18 mouse cellular contexts compared by ENCODE assay signal in genomic region chr5:143629686-143630085, GRCm38 (mm10).
"Had no signal": no experiment of that assay in that cellular context is flagged by ENCODE, and none has a peak within 500 bp of the region (broad histone marks: within the 10 kb centered on the region; RNA-seq: fewer than 3 reads in every experiment).

No protein-coding gene starts in this region.

- H3K36me3 ChIP-seq: intestine, embryonic 15.5 days; kidney, embryonic 15.5 days; midbrain, embryonic 12.5 days; midbrain, embryonic 15.5 days; neural tube, embryonic 13.5 days had no signal

- H3K27me3 ChIP-seq: intestine, embryonic 15.5 days; kidney, embryonic 15.5 days; midbrain, embryonic 12.5 days; midbrain, embryonic 15.5 days; neural tube, embryonic 13.5 days had no signal

- H3K4me2 ChIP-seq: intestine, embryonic 15.5 days; kidney, embryonic 15.5 days; midbrain, embryonic 12.5 days; midbrain, embryonic 15.5 days; neural tube, embryonic 13.5 days had no signal

- H3K9me3 ChIP-seq: intestine, embryonic 15.5 days; kidney, embryonic 15.5 days; midbrain, embryonic 12.5 days; midbrain, embryonic 15.5 days; neural tube, embryonic 13.5 days had no signal

- ATAC-seq: intestine, embryonic 15.5 days; midbrain, embryonic 15.5 days had no signal

- H3K9ac ChIP-seq: intestine, embryonic 15.5 days; kidney, embryonic 15.5 days; liver, embryonic 14.5 days; midbrain, embryonic 12.5 days; midbrain, embryonic 15.5 days; neural tube, embryonic 13.5 days had no signal

- DNase-seq: kidney, adult 11 months; kidney, adult 8-10 months; layer of hippocampus, adult 9-11 months; lung, adult 2 months; lung, postnatal 14 days; lung, postnatal 4 days; retina, postnatal 1 day; right cerebral cortex, postnatal 25 days; thymus, adult 18-20 months had no signal

- H3K4me3 ChIP-seq: intestine, embryonic 15.5 days; kidney, embryonic 15.5 days; layer of hippocampus, adult 2 months; left cerebral cortex, adult 2 months; midbrain, embryonic 12.5 days; midbrain, embryonic 15.5 days; myocyte; neural tube, embryonic 13.5 days had no signal

- H3K27ac ChIP-seq: intestine, embryonic 15.5 days; kidney, embryonic 15.5 days; layer of hippocampus, adult 2 months; left cerebral cortex, adult 2 months; liver, embryonic 14.5 days; midbrain, embryonic 12.5 days; midbrain, embryonic 15.5 days; neural tube, embryonic 13.5 days had no signal
